12 mouse cellular contexts compared by ENCODE assay signal in the genomic region with DNA sequence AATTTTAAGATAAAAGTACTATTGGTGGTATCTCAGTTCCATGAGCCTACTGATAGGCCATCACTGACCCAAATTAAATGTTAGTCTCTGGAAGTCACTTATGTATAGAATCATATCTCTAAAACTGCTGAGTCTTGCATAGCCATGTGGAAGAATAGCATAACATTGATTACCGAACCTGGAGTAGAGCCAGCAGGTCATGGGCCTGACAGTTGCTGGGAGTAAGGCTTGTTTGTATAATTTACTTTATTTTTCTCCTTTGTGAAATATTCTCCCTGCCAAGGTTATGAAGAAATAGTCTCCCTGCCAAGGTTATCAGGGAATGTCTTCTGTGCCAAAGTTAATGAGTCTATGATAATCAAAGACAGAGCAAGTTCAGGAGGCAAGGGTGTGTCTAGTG.
DNase-seq lines count a peak whose midpoint lies in the region.
"Had no signal": no experiment of that assay in that cellular context is flagged by ENCODE, and none has a peak within 500 bp of the region (broad histone marks: within the 10 kb centered on the region; RNA-seq: fewer than 3 reads in every experiment).

No protein-coding gene starts in this region.

- DNase-seq in heart, adult 11 months = peak; percentile 46
- DNase-seq in heart, adult 18-20 months = no peak
- peak; percentile 21 for DNase-seq in ovary, adult 18-20 months (ENCODE audit: low spot score)
- no peak for DNase-seq in ovary, postnatal 10 days (ENCODE audit: low spot score)
- DNase-seq in adrenal gland, postnatal 14 days = peak; percentile 39
- no peak for DNase-seq in natural killer cell, adult 2 months (ENCODE audit: low spot score in 2 of 2)
- DNase-seq: cerebellum, adult 11 months; cerebellum, adult 8-10 months; cerebellum, postnatal 25 days; forebrain, postnatal 0 days; gastrocnemius, postnatal 14 days; heart, postnatal 36 days had no signal

Comparison
In these comparisons a context has a peak if more than half of its experiments do, and no peak if none do; other contexts are left out.
1. DNase-seq: peak in heart, adult 11 months (single experiment), ovary, adult 18-20 months (single experiment) and adrenal gland, postnatal 14 days (single experiment); none in heart, adult 18-20 months (0 of 2), ovary, postnatal 10 days (single experiment) and natural killer cell, adult 2 months (0 of 2).